Mouse (Mus musculus): ENCODE measurements at regions not wholly inside any gene's neighbourhood (a gene's known extent, or its start where the extent isn't known, plus 50 kb on each side); places are given as distances from the start of the nearest gene placed in this dataset.

GRCm38 (mm10) chr13:15221322-15221721, 241.7 kb upstream of the Gli3 start:
- DNase-seq (ENCODE audit: low spot score in 2 of 2): no peak

GRCm38 (mm10) chr13:15227641-15228040, 235.4 kb upstream of the Gli3 start:
- no peak for DNase-seq (ENCODE audit: low spot score in 2 of 2)
